Mouse (Mus musculus) cerebellum, adult 2 months (tissue): ENCODE measurements around the gene Serpinb2.
A peak's percentile ranks its signal among the peaks of the same experiment; 100 is the strongest.

Experiments
- CTCF ChIP-seq: fragments of 200-500 bp; IDR thresholded peaks from 2 replicates; pipeline ENCODE4 v1.5.1; 2011; ENCODE audit warnings: low read depth, mild to moderate bottlenecking, control low read depth, low read length, moderate library complexity, borderline replicate concordance; ENCODE audit not compliant: insufficient read depth
- POLR2A ChIP-seq: fragments of 200-500 bp; IDR thresholded peaks from 2 replicates; pipeline ENCODE4 v1.6.1; 2011; ENCODE audit warnings: low read length, control low read depth, borderline replicate concordance; ENCODE audit not compliant: insufficient read depth

DNA sequence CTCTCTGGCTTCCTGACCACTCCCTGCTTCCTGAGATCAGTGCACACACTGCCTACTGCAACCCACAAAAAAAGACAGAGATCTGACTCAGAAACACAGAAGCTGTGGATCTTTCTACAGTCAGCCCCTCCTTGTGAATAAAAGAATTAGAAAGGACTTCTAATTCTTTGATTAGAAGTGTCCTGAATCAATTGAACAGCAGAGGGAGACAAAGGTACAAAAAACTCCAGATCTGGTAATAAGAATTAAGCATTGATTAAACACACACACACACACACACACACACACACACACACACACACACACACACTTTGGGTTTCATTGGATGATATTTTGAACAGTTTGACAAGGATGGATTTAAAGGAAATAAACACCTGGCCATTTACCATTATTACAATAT is 54.4 kb downstream of the Serpinb2 start:
- TF ChIP-seq CTCF (0 out of 2 replicates have a peak, but pooled peaks have one; percentile 29), POLR2A (no peak)
